Mouse (Mus musculus): ENCODE results near the gene Alkbh4. TPM values are rescaled to one million over a fixed set of nuclear protein-coding genes. Genes with fewer than 3 reads are reported as not detected.

The Alkbh4 gene
- polyA plus RNA-seq, 1 experiment = not detected

- 20% methylated on average over 17 of the region's 17 CpGs for WGBS
- Histone ChIP-seq H3K27ac (ENCODE audit: insufficient read depth, low read depth, low read length) (peak overlapping the region; percentile 83; the same call in 1 of the 2 replicates), H3K4me3 (ENCODE audit: insufficient read depth, low read depth, low read length) (peak overlapping the region; percentile 80; the same call in 1 of the 2 replicates), H3K4me1 (ENCODE audit: control insufficient read depth, insufficient read depth, low read length) (peaks cover 26% of the 10 kb centered on the region)
- TF ChIP-seq POLR2A (IDR thresholded peaks at IDR 0.05; ENCODE audit: insufficient read depth, low read depth, low read length) = no peak
Observed at GRCm38 (mm10) chr5:136171363-136172341, 35.7 kb downstream of the Alkbh4 start.

GRCm38 (mm10) chr5:136172939-136173338 is 37.0 kb downstream of the Alkbh4 start:
- no peak overlapping the region for H3K4me3 ChIP-seq (ENCODE audit: insufficient read depth, low read depth, low read length)
- TF ChIP-seq CTCF (IDR thresholded peaks at IDR 0.05; ENCODE audit: insufficient read depth, low read depth, low read length) = no peak
- TF ChIP-seq POLR2A (IDR thresholded peaks at IDR 0.05; ENCODE audit: insufficient read depth, low read depth, low read length) = no peak
- 85% methylated on average over 9 of the region's 9 CpGs for WGBS
- no peak overlapping the region for H3K27ac ChIP-seq (ENCODE audit: insufficient read depth, low read depth, low read length)
- peaks cover 26% of the 10 kb centered on the region for H3K4me1 ChIP-seq (ENCODE audit: control insufficient read depth, insufficient read depth, low read length)

DNA sequence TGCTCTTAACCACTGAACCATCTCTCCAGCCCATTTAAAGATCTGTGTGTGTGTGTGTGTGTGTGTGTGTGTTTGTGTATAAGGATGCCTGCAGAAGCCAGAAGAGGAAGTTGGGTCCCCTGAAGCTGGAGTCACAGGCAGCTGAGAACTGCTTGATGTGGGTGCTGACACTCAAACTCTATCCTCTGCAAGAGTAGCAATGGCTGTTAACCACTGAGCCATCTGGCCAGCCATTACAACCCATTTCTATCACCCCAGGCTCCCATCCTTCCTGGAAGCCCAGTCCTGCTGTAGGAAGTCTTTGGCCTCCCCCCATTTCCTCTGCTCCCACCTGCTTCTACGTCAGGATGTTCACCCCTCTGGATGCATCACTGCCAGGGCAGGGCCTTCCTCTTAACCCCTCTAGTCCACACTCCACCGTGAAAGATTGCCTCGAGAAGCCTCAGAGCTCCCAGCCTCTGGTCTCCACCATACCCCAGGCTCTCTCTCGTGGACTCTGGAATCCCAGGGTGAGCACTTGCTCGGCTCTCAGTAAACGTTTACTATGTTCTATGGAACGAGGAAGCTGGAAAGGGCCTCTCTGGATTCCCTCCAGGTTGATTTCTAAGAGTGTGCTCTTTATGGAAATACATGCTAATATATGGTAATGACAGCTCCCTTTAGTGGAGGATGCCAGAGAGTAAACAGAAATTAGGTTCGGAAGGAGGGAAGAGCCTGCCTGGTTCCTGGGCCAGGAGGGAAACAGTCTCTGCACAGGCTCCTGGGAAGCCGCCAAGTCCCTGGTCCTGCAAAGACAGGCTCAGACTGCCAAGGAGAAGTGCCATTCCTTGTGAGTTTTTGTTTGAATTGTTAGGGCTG is 37.9 kb downstream of the Alkbh4 start:
- no peak overlapping the region for H3K4me3 ChIP-seq (ENCODE audit: insufficient read depth, low read depth, low read length)
- H3K4me1 ChIP-seq (ENCODE audit: control insufficient read depth, insufficient read depth, low read length) = peaks cover 24% of the 10 kb centered on the region
- WGBS = 17% methylated on average over 9 of the region's 9 CpGs
- TF ChIP-seq POLR2A (IDR thresholded peaks at IDR 0.05; ENCODE audit: insufficient read depth, low read depth, low read length) (no peak), CTCF (IDR thresholded peaks at IDR 0.05; ENCODE audit: insufficient read depth, low read depth, low read length) (no peak)
- H3K27ac ChIP-seq (ENCODE audit: insufficient read depth, low read depth, low read length) = no peak overlapping the region

- no peak for TF ChIP-seq CTCF (IDR thresholded peaks at IDR 0.05; ENCODE audit: insufficient read depth, low read depth, low read length)
- TF ChIP-seq POLR2A (IDR thresholded peaks at IDR 0.05; ENCODE audit: insufficient read depth, low read depth, low read length) = no peak
- Histone ChIP-seq H3K27ac (ENCODE audit: insufficient read depth, low read depth, low read length) (no peak overlapping the region), H3K4me3 (ENCODE audit: insufficient read depth, low read depth, low read length) (no peak overlapping the region), H3K4me1 (ENCODE audit: control insufficient read depth, insufficient read depth, low read length) (no peaks in the 10 kb centered on the region; the same call in 1 of the 2 replicates)
- WGBS = 84% methylated on average over 5 of the region's 5 CpGs
Observed at GRCm38 (mm10) chr5:136179594-136179993, 43.6 kb downstream of the Alkbh4 start.

GRCm38 (mm10) chr5:136181197-136181596 is 45.3 kb downstream of the Alkbh4 start:
- 79% methylated on average over 6 of the region's 6 CpGs for WGBS
- H3K4me1 ChIP-seq (ENCODE audit: control insufficient read depth, insufficient read depth, low read length) = no peaks in the 10 kb centered on the region; the same call in 1 of the 2 replicates
- no peak overlapping the region for H3K27ac ChIP-seq (ENCODE audit: insufficient read depth, low read depth, low read length)
- no peak overlapping the region for H3K4me3 ChIP-seq (ENCODE audit: insufficient read depth, low read depth, low read length)
- no peak for TF ChIP-seq POLR2A (IDR thresholded peaks at IDR 0.05; ENCODE audit: insufficient read depth, low read depth, low read length)
- no peak for TF ChIP-seq CTCF (IDR thresholded peaks at IDR 0.05; ENCODE audit: insufficient read depth, low read depth, low read length)

GRCm38 (mm10) chr5:136182049-136182448 is 46.1 kb downstream of the Alkbh4 start:
- H3K4me1 ChIP-seq (ENCODE audit: control insufficient read depth, insufficient read depth, low read length) = no peaks in the 10 kb centered on the region; the same call in 1 of the 2 replicates

GRCm38 (mm10) chr5:136182830-136183229 is 46.9 kb downstream of the Alkbh4 start:
- no peaks in the 10 kb centered on the region; the same call in 1 of the 2 replicates for H3K4me1 ChIP-seq (ENCODE audit: control insufficient read depth, insufficient read depth, low read length)
- TF ChIP-seq CTCF (IDR thresholded peaks at IDR 0.05; ENCODE audit: insufficient read depth, low read depth, low read length) (no peak), POLR2A (IDR thresholded peaks at IDR 0.05; ENCODE audit: insufficient read depth, low read depth, low read length) (no peak)
- 94% methylated on average over 4 of the region's 4 CpGs for WGBS
- no peak overlapping the region for H3K4me3 ChIP-seq (ENCODE audit: insufficient read depth, low read depth, low read length)
- H3K27ac ChIP-seq (ENCODE audit: insufficient read depth, low read depth, low read length) = no peak overlapping the region

More at GRCm38 (mm10) chr5:136182049-136182448, 46.1 kb downstream of the Alkbh4 start:
- no peak overlapping the region for H3K4me3 ChIP-seq (ENCODE audit: insufficient read depth, low read depth, low read length)
- 62% methylated on average over 6 of the region's 6 CpGs for WGBS
- H3K27ac ChIP-seq (ENCODE audit: insufficient read depth, low read depth, low read length) = no peak overlapping the region
- TF ChIP-seq POLR2A (IDR thresholded peaks at IDR 0.05; ENCODE audit: insufficient read depth, low read depth, low read length) (no peak), CTCF (IDR thresholded peaks at IDR 0.05; ENCODE audit: insufficient read depth, low read depth, low read length) (no peak)

GRCm38 (mm10) chr5:136183766-136184165 is 47.8 kb downstream of the Alkbh4 start:
- no peak overlapping the region for H3K27ac ChIP-seq (ENCODE audit: insufficient read depth, low read depth, low read length)
- no peak overlapping the region for H3K4me3 ChIP-seq (ENCODE audit: insufficient read depth, low read depth, low read length)
- TF ChIP-seq POLR2A (IDR thresholded peaks at IDR 0.05; ENCODE audit: insufficient read depth, low read depth, low read length) (no peak), CTCF (IDR thresholded peaks at IDR 0.05; ENCODE audit: insufficient read depth, low read depth, low read length) (no peak)
- no peaks in the 10 kb centered on the region; the same call in 1 of the 2 replicates for H3K4me1 ChIP-seq (ENCODE audit: control insufficient read depth, insufficient read depth, low read length)
- WGBS = 75% methylated on average over 7 of the region's 7 CpGs

All from olfactory bulb, adult 2 months (tissue).